Mouse (Mus musculus): ENCODE data around the gene Insyn1.

Insyn1 gene

DNA sequence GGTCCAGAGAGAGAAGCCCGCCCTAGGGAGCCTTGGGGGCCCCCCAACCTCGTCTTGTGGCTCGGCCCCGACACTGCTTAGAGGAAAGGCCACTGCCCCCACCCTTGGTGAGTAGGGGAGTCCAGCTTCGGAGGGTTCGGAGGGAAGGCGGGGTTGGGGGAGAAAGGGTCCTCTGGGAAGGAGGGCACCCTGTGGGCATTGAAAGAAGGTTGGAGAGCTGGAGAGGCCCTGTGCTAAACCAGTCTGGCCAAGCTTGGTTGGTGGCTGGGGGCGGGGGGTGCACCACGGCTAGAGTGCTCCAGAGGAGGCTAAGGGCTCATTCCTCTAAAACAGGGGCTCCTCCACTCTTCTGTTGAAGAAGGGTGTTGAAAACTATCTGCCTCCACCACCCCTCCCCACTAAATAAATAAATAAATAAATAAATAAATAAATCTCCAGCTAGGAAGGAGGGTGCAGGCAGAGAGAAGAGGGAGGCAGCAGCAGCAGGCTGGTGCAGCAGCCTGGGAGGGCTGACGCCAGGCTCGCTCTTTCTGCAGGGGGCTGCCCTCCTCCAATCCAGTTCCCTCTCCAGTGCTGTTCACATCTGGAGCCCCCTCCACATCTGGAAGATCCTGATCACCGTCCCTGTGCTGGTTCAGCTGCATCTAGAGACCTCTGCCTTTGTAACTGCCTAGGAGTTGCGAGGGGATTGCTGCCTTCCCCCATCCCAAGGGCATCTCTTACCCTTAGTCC, 896 bp downstream of the Insyn1 start:
- DNase-seq, result peak; percentile 43

DNA sequence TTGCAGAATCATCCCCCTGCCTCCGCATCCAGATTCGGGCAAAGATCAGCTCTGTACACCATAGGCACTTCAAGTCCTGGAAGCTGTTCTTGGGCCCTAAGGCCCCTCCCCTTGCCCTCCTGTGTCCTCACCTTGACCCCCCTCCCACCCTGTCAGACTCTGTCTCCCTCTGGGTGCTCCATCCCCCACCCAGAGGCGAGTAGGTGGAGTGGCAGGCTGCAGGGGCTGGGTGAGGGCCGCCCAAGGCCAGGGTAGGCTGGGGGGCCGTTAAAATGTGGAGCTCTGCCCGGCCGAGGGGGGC, 1.4 kb downstream of the Insyn1 start:
- DNase-seq, result no peak

DNA sequence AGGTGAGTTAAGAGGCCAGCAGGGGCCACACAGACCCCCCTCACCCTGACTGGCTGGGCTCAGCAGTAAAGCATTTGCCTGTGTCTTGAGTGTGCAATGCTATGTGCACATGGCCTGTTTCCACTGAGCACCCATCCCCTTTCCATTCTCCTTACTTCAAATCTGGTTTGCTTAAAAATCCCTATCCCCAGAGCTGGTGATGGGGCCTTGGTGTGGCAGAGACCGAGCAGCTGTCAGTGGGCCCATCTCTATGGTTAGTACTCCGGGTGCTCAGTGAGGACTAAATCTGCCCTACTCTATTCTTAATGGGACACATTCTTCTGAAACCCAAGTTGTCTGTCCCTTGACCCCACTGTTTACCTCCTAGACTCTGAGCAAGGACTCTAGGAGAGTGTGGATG, 2.0 kb downstream of the Insyn1 start:
- no peak for DNase-seq

DNA sequence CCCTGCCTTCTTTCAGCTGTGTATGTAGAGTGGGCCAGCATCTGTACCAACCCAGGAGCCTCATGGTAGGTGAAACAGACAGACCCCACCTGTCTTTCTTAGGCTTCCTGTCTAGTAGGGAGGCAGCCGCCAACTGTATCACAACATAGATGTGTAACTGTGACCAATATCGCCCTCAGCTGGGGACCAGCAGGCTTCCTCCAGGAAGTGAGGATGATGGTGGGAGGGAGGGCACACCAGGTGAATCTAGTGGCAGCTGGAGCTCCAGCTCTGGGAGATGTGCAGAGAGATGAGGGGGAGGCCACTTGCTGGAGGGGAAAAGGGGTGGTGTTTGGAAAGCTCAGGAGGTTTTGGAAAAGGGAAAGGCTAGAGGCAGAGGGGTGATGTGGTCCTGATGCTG, 6.6 kb downstream of the Insyn1 start:
- no peak for DNase-seq

DNA sequence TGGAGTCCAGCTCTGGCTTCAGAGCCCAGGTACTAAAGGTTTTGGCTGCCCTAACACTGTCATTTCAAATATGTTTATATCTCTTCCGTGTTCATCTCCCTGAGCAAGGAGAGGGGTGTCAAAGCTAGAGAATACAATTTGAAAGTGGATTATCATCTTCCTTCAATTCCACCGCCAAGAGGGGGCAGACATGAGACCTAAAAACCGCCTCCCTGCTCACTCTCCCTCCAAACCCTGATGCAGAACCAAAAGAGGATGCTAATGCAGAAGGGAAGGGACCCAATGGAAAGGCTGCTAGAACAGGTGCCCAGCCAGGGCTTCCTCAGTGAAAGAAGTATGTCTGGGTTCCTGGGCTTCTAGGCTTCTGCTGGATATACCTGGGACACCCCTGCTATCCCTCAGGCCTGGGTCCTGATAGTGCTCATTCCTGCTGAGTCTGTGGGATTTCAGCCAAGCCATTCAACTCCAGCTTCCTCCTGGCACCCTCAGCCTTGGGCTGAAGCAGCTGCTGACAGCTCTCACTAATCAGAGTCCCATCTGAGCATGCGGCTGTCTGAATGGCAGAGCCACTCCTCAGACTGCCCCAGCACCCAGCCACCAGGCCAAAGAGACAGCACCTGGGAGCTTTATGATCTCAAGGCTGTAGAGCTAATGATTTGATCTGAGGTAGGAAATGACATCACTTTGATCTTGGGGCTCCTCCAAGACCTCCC, 8.2 kb downstream of the Insyn1 start:
- DNase-seq, result peak; percentile 19

DNA sequence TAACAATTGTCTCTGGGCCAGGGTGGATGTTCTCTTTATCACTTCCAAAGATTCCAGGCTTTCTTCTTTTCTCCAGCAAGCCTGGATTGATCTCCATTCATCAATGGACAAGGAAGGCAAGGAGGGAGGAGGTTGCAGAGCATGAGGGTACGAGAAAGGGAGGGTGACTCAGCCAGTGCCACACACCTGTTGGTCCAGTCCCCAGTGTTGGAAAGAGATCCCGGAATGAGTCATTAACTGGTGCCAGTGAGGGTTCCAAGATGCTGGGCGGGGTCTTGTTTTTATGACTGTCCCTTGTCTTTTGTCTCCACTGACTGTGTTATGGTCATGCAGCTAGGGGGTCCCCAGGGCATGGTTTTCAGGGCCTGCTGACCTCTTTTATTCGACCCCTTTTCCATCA, 9.5 kb downstream of the Insyn1 start:
- DNase-seq, result no peak

DNA sequence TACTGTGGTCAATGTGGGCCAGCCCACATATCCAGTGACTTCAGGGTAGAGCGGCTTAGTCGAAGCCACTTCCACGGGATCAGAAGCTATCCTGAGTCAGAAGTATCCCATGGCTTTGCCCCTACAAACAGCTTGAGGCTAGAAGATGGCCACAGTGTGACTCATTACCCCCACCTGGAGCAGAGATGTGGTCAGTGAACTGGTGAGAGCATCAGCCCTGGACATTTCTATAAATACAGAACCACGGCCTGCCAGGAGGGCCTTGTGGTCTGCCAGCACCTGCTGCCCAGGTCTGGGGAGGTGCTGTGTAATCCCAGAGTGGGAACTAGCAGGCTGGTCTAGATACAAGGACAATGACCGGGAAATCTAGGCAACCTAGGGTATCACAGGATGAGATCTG, 12.5 kb downstream of the Insyn1 start:
- no peak for DNase-seq

DNA sequence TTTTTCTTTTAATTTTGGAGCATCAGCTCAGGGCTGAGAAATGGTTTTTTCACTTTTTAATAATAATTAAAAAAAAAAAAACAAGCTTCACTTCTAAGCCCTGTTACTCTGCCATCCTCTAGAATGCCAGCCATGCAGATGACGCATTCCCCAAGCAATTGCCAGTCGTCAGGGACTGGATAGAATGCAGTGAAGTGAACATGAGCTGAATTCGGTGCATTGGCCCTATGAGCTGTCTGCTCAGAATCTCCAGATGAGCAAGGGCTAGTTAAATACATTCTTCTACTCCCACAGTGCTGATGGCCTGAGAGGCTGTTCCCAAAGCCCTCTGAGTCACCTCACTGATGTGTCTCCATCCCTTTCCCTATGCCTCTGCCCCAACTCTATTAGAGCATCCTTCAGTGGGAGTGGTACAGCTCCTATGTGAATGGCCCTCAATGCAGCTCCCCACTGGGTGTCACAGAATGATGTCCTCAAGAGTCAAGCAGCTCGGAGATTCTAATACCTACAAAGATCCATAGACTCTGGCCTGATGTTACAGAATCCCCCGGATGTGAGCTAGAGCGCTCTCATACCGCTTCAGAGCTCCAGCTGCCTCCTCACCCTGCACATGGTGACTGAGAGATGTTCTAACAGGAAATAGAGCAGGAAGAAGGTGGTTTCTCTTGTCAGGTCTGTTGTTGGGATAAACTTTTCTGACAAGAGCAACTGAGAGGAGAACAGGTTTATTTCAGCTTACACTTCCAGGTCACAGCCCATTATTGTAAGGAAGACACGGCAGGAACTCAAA, 19.0 kb downstream of the Insyn1 start:
- DNase-seq, result no peak

DNA sequence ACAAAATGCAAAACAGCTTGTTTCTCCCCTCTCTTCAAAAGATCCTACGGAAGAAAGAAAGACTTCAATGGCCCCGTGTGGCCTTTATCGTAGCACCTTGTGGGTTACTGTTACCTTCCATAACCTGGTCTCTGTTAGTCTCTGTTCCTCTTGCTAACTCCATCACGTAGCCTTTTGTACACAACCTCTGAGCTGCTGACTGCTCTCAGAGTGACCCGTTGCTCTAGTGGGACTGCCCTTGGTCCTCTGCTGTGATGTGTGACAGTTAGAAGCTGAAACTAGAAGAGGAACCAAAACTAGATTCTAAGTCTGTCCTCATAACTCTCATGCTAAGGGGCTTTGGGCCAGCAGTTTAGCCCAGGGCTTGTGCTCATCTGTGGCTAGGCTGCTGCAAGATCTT, 22.0 kb downstream of the Insyn1 start:
- DNase-seq, result no peak

DNA sequence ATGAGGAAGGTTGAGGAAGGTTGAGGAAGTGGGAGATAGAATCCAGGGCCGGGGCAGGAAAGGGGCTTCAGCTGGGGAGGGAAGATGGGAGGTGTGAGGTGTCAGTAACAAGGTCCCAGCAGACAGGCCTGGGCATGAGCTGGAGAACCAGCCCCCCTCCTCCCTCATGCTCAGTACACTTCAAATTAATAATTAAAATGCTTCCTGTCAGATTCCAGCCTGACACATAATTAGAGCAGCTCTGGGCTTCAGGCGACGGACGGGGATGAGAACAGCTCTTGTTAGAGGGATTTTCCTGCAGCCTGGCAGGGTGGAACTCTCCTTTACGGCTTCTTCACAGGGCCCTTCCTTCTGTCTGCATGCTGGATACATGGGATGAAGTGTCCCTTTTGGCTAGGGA, 25.3 kb downstream of the Insyn1 start:
- DNase-seq, result no peak

DNA sequence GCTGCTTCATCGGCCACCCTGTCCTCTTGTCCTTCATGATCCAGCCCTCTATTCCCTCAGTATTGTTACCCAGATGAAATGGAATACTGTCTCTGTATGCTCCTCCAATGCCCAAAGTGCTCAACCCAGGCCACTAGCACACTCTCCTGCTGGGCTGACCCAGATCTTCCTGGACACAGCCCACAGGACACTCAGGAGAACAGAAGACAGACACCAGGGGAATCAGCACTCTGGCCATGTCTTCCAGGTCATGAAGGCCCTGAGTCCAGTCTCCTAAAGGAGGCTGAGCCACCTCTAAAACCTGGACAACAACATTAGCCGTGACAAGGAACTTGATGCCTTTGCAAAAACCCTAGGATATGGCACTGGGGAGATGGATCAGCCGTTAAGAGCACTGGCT, 28.1 kb downstream of the Insyn1 start:
- no peak for DNase-seq

DNA sequence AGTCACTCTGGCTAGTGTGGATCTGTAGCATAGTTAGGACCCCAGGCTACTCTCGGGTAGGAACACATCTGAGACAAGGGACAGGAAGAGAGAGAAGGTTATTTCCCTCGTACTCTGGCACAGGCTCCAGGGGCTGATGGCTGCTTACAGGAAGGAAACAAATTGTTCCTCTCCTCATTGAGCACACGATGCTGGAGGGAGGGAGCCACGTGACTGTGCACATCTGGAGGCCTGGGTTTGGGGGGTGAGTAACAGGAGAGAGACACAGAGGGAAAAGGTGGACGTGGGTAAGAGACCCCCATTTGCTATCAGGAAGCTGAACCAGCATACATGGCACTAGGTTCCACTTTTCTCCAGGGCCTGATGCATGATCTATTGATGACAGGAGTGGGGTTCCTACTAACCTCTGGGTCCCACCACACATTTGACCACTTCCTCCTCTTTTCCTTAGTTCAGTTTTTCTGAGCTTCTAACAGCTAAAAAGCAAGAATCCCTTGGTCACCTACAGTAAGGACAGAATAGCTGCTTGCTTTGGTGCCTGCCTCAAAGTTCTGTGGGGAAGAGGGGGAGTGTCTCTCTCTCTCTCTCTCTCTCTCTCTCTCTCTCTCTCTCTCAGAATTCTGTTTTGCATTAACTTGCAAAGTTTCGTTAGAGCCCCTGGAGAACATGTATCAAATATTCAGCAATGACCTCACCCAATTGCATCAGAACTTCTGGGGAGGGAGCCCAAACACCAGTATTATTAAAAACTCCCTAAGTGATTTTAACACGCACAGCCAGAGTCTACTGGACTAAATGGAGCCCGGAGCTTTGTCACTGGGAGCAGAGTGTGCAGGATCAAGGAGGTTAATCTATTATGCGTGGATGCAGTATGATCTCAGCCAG, 29.7 kb downstream of the Insyn1 start:
- DNase-seq, result no peak

DNA sequence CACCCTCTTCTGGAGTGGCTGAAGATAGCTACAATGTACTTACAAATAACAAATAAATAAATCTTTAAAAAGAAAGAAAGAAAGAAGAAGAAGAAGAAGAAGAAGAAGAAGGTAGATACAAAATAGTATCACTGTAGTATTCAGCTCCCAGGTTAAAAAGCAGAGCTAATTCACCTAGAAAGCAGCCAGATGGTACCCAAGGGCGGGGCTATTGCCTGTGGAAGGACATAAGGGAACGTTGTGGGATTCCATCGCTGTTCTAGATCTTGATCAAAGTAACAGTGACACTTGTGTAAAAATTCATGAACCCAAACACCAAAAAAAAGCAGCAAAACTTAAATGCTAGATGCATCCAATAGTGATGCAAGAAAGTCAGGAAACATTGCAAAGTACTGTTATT, 31.6 kb downstream of the Insyn1 start:
- no peak for DNase-seq

DNA sequence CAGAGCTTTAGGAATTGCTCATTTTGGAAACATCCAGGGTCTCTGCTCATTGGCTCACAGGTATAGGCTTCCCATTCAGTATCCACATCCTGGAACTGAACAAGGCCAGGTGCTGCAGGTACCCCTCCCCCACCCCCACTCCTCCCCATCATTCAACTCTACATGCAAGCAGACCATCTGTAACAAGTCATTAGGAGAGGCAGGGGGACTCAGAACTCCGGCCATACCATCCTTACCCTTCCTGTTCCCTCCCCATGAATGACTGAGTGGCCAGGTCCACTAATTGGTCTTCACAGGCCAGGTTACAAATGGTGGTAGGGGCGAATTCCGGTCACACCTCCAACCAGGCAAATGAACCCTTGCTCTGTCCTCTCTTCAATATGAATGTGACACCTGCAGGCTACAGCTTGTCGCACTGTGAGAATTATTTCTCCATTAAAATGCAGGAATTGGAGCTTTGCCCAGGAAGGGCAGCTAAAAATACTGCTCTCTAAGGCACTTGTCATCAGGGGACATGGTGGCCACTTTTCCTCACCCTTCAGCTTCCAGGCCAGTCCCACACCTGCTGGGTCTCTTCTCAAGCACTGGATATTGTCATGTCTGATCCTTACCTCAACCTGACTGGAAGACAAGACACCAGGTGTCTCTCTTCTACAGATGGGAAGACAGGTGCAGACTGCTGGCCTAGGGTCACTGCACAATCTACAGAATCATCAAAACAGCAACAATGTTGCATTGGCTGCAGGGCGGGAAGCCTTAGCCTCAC, 32.6 kb downstream of the Insyn1 start:
- no peak for DNase-seq

DNA sequence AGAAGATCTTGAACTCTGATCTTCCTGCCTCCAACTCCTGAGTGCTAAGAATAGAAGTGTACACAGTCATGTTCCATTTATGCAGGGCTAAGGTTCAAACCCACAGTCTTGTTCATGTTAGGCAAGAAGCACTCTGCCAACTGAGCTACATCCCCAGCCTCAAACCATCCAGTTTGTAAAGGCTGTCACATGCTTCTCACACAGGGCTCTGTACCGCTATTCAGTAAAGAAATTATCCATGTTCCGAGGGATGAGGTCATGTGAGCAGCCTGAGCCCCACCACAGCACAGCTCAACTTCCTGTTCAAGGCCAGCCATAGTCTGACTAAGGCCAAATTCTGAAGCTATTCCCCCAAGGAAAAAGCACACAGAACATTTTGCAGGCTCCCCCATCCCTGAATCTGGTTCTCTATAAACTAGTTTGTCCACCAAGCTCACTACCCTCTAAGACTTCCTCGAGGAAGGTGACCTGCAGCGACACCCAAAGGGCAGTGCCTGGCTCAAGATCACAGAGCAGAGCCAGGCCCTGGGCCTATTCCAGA, 33.5 kb downstream of the Insyn1 start:
- DNase-seq, result no peak

DNA sequence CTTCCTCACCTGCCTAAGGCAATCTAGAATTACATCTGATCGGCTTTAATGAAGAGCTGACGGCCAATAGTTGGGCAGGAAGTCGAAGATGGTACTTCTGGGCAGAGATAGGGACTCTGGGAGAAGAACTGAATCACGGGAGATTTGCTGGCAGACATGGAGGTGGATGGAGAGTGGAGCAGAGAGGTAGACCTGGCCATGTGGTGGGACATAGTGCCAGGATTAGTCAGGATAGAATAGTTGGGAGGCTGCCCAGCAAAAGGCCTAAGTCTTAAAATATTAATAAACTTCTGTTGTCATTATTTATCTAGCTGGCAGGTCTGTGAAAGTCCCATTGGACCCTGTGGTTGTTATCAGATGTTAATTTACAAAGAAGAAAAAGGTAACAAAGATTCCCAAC, 36.7 kb downstream of the Insyn1 start:
- DNase-seq, result no peak

DNA sequence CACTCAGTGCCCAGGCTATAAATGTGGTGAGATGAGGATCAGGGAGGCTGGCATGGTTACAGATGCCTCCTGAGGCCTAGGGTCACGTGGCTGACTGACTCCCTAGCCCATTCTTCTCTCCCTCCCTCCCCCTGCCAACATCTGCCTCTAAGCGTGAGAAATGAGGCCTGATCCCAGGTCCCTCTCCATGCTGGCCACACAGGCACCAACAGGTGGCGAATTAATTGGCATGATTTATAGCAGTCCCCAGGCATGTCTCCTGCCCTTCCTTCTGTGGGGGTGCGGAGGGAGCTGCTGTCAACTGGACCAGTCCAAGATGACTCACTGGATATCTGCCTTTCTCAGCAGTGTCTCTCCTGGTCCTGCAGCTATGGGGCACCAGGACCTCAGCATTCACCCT, 39.4 kb downstream of the Insyn1 start:
- no peak for DNase-seq

DNA sequence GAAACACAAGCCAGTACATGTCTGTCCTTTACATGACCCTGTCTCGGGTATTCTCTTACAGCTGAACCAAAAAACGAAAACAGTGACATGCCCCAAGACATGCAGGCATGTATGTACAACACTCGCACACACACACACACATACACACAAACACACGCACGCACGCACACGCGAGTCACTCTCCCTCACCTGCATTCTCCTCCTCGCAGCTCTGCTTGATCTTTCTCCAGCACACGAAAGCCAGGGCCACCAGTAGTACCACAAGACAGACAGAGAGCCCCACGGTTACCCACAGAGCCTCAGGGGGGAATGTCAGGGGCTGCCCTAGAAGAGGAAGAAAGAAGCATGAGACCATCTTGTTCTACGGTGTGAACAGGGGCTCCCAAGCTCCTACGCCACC, 42.0 kb downstream of the Insyn1 start:
- DNase-seq, result no peak

DNA sequence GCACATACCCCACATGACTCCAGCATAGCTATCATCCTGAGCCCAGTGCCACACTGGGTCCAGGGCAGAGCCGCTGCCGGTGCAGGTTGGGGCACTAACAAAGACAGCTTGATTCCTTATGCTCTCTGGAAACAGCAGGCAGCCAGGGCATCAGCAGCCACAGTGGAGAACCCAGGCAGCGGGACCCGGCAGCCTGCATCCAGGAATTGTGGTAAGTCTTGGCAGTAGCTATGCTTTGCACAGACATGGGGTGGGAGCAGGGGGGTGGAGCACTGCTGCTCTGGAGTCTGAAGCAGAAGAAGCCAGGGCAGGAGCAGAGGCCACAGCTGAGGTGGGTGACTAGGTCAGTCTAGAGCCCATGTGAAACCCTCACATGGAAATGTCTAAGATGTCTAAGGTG, 43.8 kb downstream of the Insyn1 start:
- no peak for DNase-seq

DNA sequence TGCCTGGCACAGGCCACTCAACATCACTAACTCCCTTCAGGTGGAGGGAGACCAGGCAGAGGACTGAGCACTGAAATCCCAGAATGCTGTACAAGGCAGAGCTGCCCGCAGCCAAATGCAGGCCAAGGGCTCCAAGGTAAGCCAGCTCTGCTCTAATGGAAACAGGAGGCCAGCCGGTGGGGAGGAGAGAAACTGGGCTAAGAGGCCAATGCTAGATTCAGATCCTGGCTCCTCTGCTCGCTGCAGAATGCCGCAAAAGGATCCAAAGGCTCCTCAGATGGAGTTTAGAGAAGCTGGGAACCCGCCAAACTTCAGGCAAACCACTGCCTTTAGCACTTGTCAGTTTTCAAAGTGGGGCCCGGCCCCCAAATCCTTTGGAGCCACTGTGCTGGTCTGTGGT, 44.9 kb downstream of the Insyn1 start:
- no peak for DNase-seq

DNA sequence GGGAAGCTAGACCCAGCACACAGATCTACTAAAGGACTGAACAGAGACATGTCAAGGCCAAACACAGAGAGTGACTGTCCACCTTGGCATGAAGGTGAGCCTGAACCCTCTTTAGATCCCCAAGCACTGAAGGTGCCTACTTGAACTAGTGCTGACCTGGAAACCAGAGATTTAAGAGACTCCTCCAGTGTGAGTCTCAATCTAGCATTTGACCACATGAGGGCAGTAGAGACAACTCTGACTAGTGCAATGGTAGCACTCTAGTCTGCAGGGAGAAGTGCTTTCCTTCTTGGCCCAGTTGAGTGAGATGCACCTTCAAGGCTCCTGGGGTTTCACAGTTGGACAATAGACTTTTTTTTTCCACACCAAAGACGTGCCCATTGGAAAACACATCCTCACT, 46.4 kb downstream of the Insyn1 start:
- DNase-seq, result peak; percentile 73

All from kidney, postnatal 10 days (tissue).